Mouse (Mus musculus) kidney, postnatal 4 days (tissue): Measurements from ENCODE around the gene Slc6a5.

Experiments used
- DNase-seq, 2 experiments: peaks; one replicate each; pipeline ENCODE4 v3.0.0; 2021; ENCODE audit warnings: mixed read lengths in 2 of 2

Slc6a5 gene

GRCm38 (mm10) chr7:49909850-49910249, at the start of gene Slc6a5:
Slc6a5 (plus strand) TSS chr7:49910146.
- no peak for DNase-seq

GRCm38 (mm10) chr7:49861196-49861595, 48.8 kb upstream of the Slc6a5 start:
- DNase-seq, result no peak

- DNase-seq, result no peak
These were observed 46.2 kb upstream of the Slc6a5 start for GRCm38 (mm10) chr7:49863753-49864152.

GRCm38 (mm10) chr7:49869656-49870055, 40.3 kb upstream of the Slc6a5 start:
- no peak for DNase-seq

GRCm38 (mm10) chr7:49870276-49870675, 39.7 kb upstream of the Slc6a5 start:
- DNase-seq, result no peak

DNA sequence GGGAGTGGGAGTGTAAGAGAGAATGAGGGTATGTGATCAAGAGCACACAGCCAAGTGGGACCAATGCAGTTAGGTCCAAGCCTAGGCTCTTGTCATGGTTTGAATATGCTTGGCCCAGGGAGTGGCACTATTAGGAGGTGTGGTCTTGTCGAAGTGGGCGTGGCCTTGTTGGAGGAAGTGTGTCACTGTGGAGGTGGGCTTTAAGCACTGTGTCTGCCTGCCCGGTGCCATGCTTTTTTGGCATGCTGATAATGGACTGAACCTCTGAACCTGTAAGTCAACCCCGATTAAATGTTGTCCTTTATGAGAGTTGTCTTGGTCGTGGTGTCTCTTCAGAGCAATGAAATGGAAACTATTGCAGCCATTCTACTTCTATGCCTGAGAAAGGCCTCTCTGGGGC, 32.6 kb upstream of the Slc6a5 start:
- DNase-seq, result no peak

DNA sequence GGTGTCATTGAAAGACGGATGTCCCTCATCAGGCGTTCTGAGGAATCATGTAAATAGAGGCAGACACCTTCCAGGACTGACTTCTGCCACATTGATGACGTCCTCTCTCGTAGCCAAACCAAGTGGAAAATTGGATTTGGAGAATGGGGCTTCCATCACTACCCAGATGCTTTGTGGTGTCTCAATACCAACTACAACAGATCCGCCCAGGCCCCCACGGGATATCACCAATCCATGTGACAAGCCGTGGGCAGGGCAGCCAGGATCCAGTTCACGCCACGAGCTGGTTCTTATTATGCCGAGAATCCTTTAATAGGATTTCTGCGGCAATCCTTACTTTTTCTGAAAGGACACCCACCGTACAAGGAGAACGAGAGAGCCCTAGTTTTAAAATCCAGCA, 30.9 kb upstream of the Slc6a5 start:
- DNase-seq, result no peak

DNA sequence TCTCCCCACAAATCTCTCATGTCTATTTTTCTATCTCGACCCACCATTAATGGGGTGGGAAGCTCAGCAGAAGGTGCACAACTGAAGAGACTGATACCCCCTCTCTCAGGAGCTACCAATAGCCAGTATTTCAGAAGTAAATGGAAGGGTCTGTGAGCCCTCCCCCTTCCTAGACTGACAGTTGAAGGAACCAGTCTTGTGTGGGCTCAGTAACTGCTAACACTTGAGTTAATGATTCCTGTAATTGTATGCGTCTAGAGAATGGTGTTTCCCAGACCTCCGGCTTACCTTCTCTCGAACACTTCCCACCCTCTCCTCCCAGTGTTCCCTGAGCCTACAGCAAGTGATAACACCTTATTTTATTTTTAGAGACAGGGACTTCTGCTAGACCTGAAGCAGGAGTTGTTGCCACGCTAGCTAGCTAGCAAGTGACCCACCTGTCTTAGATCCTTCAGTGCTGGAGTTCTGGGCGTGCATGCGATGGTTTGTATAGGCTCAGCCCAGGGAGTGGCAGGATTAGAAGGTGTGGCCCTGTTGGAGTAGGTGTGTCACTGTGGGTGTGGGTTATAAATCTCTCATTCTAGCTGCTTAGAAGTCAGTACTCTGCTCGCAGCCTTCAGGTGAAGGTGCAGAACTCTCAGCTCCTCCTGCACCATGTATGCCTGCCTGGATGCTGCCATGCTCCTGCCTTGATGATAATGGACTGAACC, 29.8 kb upstream of the Slc6a5 start:
- DNase-seq, result peak; percentile 43 to 54

DNA sequence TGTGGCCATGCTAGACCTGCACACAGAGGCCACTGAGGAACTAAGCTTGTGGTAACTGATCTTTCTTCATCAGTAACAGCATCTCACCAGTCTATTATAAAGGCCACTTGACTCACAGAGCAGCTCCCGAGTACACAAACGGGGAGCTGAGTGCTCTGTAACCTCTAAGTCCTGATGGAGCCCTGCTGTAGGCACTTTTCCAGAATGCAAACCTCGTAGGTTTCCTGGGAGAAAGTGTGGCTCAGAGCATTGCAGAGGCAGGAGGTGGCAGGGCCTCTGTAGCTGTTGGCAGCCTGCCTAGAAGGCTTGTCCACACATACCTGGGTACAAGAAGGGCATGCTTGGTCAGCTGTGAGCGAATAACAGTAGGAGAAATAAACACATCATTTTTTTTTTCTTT, 27.7 kb upstream of the Slc6a5 start:
- DNase-seq, result peak; percentile 69 to 80

GRCm38 (mm10) chr7:49882694-49883389, 27.1 kb upstream of the Slc6a5 start:
- DNase-seq, result peak; percentile 18 to 39

- no peak for DNase-seq
These were observed 22.1 kb upstream of the Slc6a5 start for GRCm38 (mm10) chr7:49887776-49888390.

- no peak for DNase-seq
These were observed 15.2 kb upstream of the Slc6a5 start for GRCm38 (mm10) chr7:49894786-49895185.

GRCm38 (mm10) chr7:49895296-49895695, 14.7 kb upstream of the Slc6a5 start:
- no peak for DNase-seq

DNA sequence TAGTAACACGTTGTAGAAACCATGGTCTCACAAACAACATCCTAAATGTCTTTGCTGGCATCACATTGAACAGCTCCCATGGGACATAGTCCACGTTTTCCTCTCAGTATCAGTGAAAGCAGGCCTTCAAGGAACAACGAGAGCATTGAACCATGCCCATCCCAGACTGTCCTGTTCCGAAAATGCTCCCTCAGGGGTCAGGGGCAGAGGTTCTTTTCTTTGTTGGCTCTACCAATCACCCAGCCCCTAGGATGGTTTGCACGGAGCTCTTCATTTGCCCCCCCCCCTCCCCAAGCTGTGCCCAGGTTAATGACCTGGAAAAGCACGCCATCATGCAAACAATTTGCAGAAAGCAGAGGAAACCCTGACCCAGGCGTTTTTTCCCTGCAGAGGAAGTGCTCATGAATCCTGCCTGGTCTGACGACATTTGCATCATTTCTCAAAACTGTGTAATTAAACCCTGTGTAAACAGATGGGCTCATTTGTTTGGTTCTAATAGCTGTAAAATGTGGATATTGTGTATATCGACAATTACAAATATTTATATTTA, 7.9 kb upstream of the Slc6a5 start:
- DNase-seq, result no peak

GRCm38 (mm10) chr7:49907191-49908171, 2.5 kb upstream of the Slc6a5 start:
- DNase-seq, result no peak

GRCm38 (mm10) chr7:49908181-49908855, 1.6 kb upstream of the Slc6a5 start:
- DNase-seq, result no peak

DNA sequence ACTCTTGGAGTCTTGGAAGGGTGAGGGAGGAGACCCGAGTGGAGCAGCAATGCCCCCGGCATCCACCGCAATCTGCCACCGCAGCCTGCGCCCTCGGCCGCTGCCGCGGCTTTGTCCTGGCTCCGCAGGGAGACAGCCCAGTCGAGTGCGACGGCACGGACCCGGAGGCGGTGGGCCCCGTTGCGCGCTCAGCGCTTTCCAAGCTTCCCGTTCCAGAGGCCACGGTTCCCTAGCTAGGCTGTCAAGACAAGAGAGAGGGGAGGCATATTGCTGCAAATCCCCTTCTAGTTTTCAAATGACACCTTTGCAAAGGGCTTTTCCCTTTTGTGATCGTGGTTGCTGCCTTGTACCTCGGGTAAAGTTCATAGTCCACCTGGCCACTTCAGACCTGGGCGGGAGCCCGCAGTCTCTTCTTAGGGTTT, 945 bp upstream of the Slc6a5 start:
- DNase-seq, result peak; percentile 25 to 39

- DNase-seq, result peak; percentile 49 to 70
These were observed 415 bp downstream of the Slc6a5 start for GRCm38 (mm10) chr7:49910361-49910760.

DNA sequence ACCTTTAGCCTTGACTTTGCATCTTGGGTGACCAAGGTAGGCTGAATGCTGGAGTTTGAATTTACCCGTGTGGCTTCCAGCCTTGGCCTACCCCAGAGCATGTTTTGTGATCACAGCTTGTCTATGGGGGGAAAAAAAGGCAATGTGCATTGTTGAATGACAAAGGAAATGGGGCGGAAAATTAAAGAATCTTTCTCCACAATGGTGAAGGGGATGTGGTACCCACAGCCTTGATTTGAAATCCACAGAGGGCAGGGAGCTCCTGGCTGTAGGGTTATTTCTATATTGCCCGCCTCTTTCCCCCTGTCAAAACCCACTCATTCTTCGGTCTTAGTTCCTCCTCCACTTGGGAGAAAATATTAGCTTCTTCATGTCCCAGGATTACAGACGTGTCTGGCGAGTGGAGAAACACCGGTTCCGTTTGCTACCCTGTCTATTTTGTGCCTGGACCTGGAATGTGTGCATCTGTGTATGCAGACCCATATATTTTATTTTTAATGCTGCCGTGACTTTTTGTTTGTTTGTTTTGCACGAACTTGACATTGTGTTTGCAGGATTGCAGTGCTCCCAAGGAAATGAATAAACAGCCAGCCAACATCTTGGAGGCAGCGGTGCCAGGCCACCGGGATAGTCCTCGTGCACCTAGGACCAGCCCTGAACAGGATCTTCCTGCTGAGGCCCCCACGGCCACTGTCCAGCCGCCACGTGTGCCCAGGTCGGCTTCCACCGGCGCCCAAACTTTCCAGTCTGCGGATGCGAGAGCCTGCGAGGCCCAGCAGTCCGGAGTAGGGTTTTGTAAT, 1.4 kb downstream of the Slc6a5 start:
- no peak for DNase-seq

DNA sequence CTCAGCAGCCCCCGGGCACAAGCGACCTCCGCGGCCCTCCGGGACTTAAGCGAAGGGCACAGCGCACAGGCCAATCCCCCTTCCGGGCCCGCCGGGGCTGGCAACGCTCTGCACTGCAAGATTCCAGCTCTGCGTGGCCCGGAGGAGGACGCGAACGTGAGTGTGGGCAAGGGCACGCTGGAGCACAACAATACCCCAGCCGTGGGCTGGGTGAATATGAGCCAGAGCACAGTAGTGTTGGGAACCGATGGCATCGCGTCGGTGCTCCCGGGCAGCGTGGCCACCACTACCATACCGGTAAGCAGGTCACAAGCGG, 2.0 kb downstream of the Slc6a5 start:
- no peak for DNase-seq

GRCm38 (mm10) chr7:49913164-49913563, 3.2 kb downstream of the Slc6a5 start:
- no peak for DNase-seq
